Mouse (Mus musculus) bone marrow macrophage, adult 2 months (primary cell): ENCODE results near the gene Zfand3. TPM values are rescaled to one million over a fixed set of nuclear protein-coding genes. Genes with fewer than 3 reads are reported as not detected.

Experiments used
- H3K27ac ChIP-seq: 2 replicates; pipeline ENCODE4 v1.5.1; 2012; ENCODE audit warnings: low read depth, low read length; ENCODE audit not compliant: insufficient read depth
- H3K4me1 ChIP-seq: 2 replicates; pipeline ENCODE4 v1.6.1; 2012; ENCODE audit warnings: low read length; ENCODE audit not compliant: control insufficient read depth, insufficient read depth
- H3K4me3 ChIP-seq: 2 replicates; pipeline ENCODE4 v1.5.1; 2012; ENCODE audit warnings: mild to moderate bottlenecking, low read length, moderate library complexity; ENCODE audit not compliant: insufficient read depth
- CTCF ChIP-seq: IDR thresholded peaks from 2 replicates; pipeline ENCODE4 v1.5.1; 2012; ENCODE audit warnings: low read depth, mild to moderate bottlenecking, low read length, moderate library complexity
- POLR2A ChIP-seq: IDR thresholded peaks from 2 replicates; pipeline ENCODE4 v1.6.1; 2012; ENCODE audit warnings: mild to moderate bottlenecking, low read depth, low read length, borderline replicate concordance
- polyA plus RNA-seq: library from polyadenylated mRNA; stranded (reverse); fragments of >200 nt; gene quantifications from 2 replicates; pipeline ENCODE4 v1.2.4, GENCODE M21; 2012; ENCODE audit not compliant: missing spikeins, insufficient read depth, insufficient read length

Zfand3 gene
- polyA plus RNA-seq, 1 experiment, result 80.4 TPM

DNA sequence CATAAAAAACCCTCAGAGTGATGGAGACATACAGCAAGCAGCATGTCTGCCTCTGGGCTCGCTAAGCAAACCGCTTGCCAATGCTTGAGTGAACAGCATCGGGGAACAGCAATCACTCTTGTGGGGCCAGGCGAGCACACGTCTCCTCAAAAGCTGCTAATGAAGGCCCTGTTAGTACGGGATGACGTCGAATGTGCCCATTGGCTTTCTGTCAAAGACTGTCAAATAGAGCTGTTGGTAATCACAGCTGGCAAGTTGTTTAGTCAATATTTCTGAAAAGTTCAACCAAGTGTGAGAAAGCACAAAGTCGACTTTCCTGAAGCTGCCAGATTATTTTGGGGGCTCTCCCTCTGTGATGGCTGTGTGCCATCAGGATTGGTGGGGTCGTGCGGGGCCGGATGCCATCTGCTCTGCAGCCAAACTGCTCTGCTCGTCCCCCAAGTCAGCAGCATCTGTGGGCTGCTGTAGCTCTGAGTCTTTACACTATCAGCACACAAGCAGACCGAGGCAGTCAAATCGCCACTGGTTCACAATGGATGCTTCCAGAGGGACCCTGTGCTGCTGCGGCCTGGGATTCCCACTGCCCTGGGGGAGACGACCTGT is 237.3 kb downstream of the Zfand3 start:
- no peak overlapping the region for H3K27ac ChIP-seq
- TF ChIP-seq POLR2A, result no peak
- TF ChIP-seq CTCF, result no peak
- no peaks in the 10 kb centered on the region for H3K4me1 ChIP-seq
- no peak overlapping the region for H3K4me3 ChIP-seq

DNA sequence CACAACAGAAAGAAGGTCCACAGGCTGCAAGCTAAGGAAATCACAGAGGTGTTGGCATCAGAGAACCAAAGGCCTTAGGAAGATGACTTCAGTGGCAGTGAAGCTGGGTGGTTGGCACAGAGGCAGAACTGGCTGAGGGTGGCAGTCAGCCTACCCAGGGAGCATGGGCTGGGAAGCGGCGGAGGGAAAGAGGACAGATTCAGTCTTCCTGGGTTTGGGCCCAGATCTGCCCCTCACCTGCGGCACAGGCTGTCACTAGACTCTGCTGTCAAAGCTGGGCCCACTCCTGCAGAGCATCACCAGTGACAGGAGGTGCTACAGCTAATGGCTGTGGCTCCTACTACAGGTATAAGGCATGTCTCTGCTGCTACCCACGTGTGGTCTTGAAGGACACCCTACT is 238.1 kb downstream of the Zfand3 start:
- H3K27ac ChIP-seq, result no peak overlapping the region
- no peaks in the 10 kb centered on the region for H3K4me1 ChIP-seq
- H3K4me3 ChIP-seq, result no peak overlapping the region
- TF ChIP-seq POLR2A (no peak), CTCF (no peak)

DNA sequence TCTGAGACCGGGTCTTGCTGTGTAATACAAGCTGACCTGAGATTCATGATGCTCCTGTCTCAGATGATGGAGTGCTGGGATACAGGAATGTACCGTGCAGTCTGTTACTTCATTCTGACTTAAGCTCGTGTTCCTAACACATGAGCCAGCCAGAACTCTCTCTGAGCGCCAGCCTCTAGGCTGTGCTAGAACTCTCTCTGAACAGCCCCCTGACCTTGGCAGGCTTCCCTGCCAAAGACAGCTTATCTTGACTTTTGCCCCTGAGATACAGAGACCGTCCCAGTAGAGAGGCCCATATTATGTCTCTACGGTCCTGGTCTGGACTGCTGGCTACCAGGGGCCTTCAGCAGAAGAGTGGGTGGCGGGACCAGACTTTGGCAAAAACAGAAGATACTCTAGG is 239.0 kb downstream of the Zfand3 start:
- TF ChIP-seq POLR2A (no peak), CTCF (no peak)

DNA sequence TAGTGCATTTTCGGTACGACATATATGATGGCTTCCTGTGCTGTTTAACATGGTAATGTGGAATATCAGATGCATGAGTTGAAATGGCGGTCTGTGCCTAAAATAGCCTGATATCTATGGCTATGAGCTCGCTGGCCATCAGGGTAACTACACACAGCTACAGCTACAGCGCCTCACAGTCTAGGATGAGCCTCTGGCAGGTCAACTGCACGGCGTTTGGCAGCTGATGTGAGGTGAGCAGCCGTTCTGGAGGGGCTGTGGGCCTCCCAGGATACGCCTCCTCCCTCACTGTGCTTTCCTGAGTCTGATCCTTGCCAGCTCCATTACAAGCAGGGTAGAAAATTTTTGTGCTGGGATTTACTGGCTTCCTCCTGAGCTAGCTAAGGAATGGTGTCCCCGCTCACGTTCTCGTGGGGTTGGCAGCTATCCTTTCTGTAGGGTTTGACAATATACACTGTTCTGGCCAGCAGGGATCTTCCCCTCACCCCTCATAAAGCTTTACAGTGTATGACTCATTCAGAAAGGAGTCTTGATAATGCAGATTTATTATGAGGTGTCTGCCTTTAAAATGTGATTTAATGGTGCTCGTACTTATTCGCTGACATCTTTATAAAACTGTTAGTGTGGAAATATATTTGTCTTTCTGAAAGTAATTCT is 240.2 kb downstream of the Zfand3 start:
- Histone ChIP-seq H3K27ac (no peak overlapping the region), H3K4me3 (no peak overlapping the region), H3K4me1 (no peaks in the 10 kb centered on the region)
- TF ChIP-seq CTCF, result no peak
- no peak for TF ChIP-seq POLR2A

More for the DNA sequence above, 239.0 kb downstream of the Zfand3 start:
- Histone ChIP-seq H3K4me3 (no peak overlapping the region), H3K4me1 (no peaks in the 10 kb centered on the region), H3K27ac (no peak overlapping the region)

DNA sequence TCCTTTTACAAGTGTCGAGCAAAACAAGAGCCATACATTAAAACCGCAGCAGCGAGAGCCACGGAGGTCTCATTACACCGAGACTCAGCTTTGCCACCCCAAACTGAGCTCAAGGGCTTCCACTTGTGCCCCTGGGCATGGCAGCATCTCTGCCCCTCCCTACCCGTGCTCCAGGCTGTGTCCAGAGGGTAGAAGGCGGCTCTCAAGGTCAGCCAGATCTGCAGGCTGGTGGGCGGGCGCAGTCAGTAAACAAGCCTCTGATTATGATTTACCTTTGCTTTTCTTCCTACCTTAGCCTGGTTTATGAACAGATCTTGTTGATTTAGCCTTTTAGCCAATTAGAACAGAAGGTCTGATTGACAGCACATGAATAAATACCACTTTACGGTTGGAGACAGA is 240.8 kb downstream of the Zfand3 start:
- H3K4me3 ChIP-seq, result no peak overlapping the region
- TF ChIP-seq CTCF, result no peak
- TF ChIP-seq POLR2A, result no peak
- H3K27ac ChIP-seq, result no peak overlapping the region
- H3K4me1 ChIP-seq, result no peaks in the 10 kb centered on the region

DNA sequence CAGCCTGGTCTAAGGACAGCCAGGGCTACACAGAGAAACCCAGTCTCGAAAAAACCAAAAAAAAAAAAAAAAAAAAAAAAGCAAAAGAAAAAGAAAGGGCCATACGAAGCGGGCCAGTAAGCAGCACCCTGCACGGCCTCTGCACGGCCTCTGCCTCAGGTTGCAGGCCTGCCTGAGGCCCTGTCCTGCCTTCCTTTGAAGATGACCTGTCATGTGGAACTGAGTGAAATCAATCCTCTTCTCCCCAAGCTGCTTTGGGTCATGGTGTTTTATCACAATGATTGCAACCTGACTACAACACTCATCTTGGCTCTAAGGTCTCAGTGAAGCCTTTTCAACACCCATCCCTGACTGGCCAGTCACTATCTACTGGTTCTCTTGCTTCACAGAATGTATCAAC is 248.5 kb downstream of the Zfand3 start:
- TF ChIP-seq CTCF (no peak), POLR2A (no peak)

DNA sequence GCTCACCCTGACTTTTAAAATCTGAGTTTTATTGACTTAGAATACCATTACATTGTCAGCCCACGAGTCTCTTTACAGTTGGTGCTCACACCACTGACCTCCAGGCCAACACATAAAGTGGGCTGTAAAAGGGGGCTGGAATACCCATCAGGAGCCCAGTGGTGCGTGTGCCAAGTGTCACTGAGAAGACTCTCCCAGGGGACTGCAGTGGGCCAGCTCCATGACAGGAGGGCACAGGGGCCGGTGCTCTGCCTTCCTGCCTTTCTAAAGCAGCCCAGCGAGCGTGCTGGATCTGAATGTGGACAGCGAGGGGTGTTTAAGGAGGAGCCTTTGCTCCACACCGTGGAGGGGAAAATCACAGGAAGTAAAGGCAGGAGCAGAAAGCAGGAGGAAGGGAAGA is 249.4 kb downstream of the Zfand3 start:
- no peak overlapping the region for H3K27ac ChIP-seq
- no peak for TF ChIP-seq POLR2A
- TF ChIP-seq CTCF, result no peak

More for the DNA sequence above, 248.5 kb downstream of the Zfand3 start:
- no peak overlapping the region for H3K27ac ChIP-seq
- no peaks in the 10 kb centered on the region for H3K4me1 ChIP-seq
- no peak overlapping the region for H3K4me3 ChIP-seq

DNA sequence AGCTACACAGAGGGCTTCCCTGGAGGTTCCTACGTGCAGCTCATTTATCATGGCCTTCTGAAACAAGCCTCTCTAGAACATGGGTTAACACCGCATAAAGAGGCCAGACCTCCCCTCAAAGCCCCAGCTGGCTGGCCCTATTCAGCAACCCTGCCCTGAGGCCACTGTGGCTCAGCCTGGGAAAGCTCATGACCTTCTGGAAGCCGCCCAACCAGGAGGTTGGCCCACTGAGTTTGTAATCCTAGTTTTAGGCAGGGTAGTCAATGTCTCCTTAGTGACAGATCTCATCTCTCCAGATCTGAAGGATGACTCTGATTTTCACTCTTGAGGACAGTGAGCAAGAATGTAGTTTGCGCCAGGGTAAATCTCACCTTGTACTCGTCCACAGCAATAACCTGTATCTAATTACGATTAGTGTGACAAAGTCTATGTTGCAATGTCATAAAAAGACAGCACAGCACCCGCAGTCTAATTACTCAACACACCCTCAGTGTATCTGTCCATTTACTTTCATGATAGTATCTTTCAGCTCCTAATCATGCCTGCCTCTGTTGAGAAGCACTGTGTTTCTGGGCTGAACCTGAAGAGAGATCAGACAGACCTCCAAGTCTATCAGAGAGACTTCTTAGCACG is 251.5 kb downstream of the Zfand3 start:
- Histone ChIP-seq H3K4me1 (peaks cover 7% of the 10 kb centered on the region; the same call in 1 of the 2 replicates), H3K4me3 (no peak overlapping the region), H3K27ac (no peak overlapping the region)
- TF ChIP-seq CTCF (no peak), POLR2A (no peak)

More for the DNA sequence above, 249.4 kb downstream of the Zfand3 start:
- Histone ChIP-seq H3K4me3 (no peak overlapping the region), H3K4me1 (no peaks in the 10 kb centered on the region)

DNA sequence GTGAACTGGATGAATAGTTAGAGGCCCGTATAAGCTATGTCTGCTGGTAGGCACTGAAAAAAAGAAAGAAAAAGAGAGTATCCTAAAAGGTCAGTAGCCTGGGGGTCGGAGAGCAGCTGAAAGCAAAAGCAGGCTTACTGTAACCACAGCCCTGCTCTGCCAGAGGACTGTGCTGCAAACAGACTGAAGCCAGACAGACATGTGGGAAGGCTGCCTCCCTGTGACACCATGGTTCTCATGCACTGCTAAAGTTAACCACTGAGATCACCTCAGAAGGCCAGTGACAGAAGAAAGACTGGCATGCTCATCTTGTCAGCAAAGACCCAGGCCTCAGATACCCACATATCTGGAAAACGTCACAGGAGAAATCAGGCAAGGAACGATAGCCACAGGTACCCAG is 253.9 kb downstream of the Zfand3 start:
- H3K27ac ChIP-seq, result no peak overlapping the region
- no peak overlapping the region for H3K4me3 ChIP-seq
- H3K4me1 ChIP-seq, result peaks cover 13% of the 10 kb centered on the region; the same call in 1 of the 2 replicates
- TF ChIP-seq POLR2A (no peak), CTCF (no peak)

DNA sequence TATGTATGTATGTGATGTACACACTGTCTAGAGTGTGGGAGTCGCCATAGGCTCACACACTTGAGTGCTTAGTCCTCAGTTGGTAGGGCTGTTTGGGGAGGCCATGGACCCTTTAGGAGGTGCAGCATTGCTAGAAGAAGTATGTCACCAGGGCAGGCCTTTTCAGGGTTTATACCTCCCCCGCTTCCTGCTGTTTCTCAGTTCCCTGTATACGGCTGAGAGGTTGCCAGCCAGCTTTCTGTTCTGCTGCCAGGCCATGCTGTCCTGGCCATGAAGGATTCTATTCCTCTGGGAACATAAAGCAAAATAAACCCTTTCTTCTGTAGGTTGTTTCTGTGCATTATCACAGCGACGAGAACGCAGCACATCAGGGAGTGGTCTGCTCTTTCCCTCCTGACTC is 255.4 kb downstream of the Zfand3 start:
- TF ChIP-seq POLR2A (no peak), CTCF (no peak)
- Histone ChIP-seq H3K4me1 (peaks cover 13% of the 10 kb centered on the region; the same call in 1 of the 2 replicates), H3K27ac (no peak overlapping the region), H3K4me3 (no peak overlapping the region)

Other genes starting within 250 kb of the Zfand3 start
- gene Mdga1, start 34.6 kb upstream of the Zfand3 start, polyA plus RNA-seq, result 2.2 and 2.8 TPM in 2 replicates